Mouse (Mus musculus) neural tube, embryonic 11.5 days (tissue): Measurements from ENCODE around the gene Atf5. TPM values are rescaled to one million over a fixed set of nuclear protein-coding genes. Genes with fewer than 3 reads are reported as not detected.

ENCODE experiments used
- ATAC-seq: fragments of 200-750 bp; cut with Nextera tagmentation; 2 replicates; pipeline ENCODE4 v1.8.0; 2017; ENCODE audit warnings: moderate number of reproducible peaks, mild to moderate bottlenecking, moderate TSS enrichment, moderate library complexity; ENCODE audit not compliant: insufficient read depth, low FRiP score, low TSS enrichment
- DNase-seq: peaks from one replicate; pipeline ENCODE4 v3.0.0-alpha.2; 2015; ENCODE audit warnings: low spot score
- H3K27ac ChIP-seq: fragments of 300-500 bp; sonication (generic); 2 replicates; pipeline ENCODE4 v1.5.1; 2014; ENCODE audit warnings: low read depth, mild to moderate bottlenecking, low read length
- H3K27me3 ChIP-seq: fragments of 300-500 bp; sonication (generic); 2 replicates; pipeline ENCODE4 v1.6.1; 2014; ENCODE audit warnings: mild to moderate bottlenecking, low read length, mixed read lengths; ENCODE audit not compliant: control insufficient read depth, insufficient read depth
- H3K36me3 ChIP-seq: fragments of 300-500 bp; sonication (generic); 2 replicates; pipeline ENCODE4 v1.6.1; 2014; ENCODE audit warnings: mild to moderate bottlenecking, low read length, moderate library complexity, mixed read lengths; ENCODE audit not compliant: control insufficient read depth, insufficient read depth
- H3K4me1 ChIP-seq: fragments of 300-500 bp; sonication (generic); 2 replicates; pipeline ENCODE4 v1.6.1; 2014; ENCODE audit warnings: low read length, mixed read lengths; ENCODE audit not compliant: control insufficient read depth, insufficient read depth
- H3K4me2 ChIP-seq: fragments of 300-500 bp; sonication (generic); 2 replicates; pipeline ENCODE4 v1.6.1; 2014; ENCODE audit warnings: low read depth, mild to moderate bottlenecking, moderate library complexity
- H3K4me3 ChIP-seq: fragments of 300-500 bp; sonication (generic); 2 replicates; pipeline ENCODE4 v1.5.1; 2014; ENCODE audit warnings: low read depth, low read length
- H3K9ac ChIP-seq: fragments of 300-500 bp; sonication (generic); 2 replicates; pipeline ENCODE4 v1.6.1; 2014; ENCODE audit warnings: mild to moderate bottlenecking, low read length
- H3K9me3 ChIP-seq: fragments of 300-500 bp; sonication (generic); 2 replicates; pipeline ENCODE4 v1.6.1; 2016; ENCODE audit warnings: low read length; ENCODE audit not compliant: control insufficient read depth
- WGBS: fragments of 180-500 bp; shearing (Covaris S2); extraction: QIAGEN DNeasy Blood & Tissue Kit; methylation state at CpG from one replicate; pipeline ENCODE4 v1.1.7; 2014; 5-methylcytosine and 5-hydroxymethylcytosine counted together
- polyA plus RNA-seq: library from polyadenylated mRNA; unstranded; fragments of >200 nt; fragmentation: Nextera tagmentation; extraction: Ambion mirVana; gene quantifications from 2 replicates; pipeline ENCODE4 v1.2.1, GENCODE M21; 2014

Atf5 gene
- polyA plus RNA-seq, 1 experiment from 2014 or later = 3.1 TPM

DNA sequence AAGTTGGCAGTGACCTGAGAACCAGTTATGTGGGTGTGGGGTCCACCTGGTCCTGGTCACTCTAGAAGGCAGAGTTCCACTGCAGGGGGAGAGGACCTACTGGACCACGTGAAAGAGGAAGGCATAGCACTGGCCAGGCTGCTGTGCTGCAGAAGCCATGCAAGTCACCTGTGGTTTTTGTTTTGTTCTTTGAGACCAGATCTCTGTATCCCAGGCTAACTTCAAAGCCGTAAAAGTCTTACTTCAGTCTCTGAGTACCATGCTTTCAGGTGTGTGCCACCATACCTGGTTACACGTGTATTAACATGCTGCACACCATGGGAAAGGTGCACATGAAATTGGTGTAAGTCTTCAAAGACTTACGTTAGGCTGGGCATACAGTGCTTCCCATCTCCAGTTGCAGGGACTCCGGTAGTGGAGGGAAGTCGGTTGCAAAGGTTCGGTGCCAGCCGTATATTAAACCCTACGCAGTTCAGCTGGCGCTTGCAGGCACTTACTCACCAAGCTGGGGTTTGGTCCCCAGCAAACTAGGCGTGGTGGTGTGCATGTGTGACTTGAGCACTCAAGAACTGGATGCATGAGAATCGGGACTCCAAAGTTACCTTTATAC, 35.3 kb upstream of the Atf5 start:
- ATAC-seq (no peak), DNase-seq (no peak)
- H3K4me3 ChIP-seq = no peak overlapping the region
- H3K4me1 ChIP-seq = peaks cover 31% of the 10 kb centered on the region
- no peaks in the 10 kb centered on the region for H3K36me3 ChIP-seq
- H3K4me2 ChIP-seq = no peak overlapping the region
- H3K27ac ChIP-seq = no peak overlapping the region
- WGBS = 94% methylated on average over 12 of the region's 12 CpGs
- no peak overlapping the region for H3K9ac ChIP-seq
- no peaks in the 10 kb centered on the region for H3K9me3 ChIP-seq
- no peaks in the 10 kb centered on the region for H3K27me3 ChIP-seq

DNA sequence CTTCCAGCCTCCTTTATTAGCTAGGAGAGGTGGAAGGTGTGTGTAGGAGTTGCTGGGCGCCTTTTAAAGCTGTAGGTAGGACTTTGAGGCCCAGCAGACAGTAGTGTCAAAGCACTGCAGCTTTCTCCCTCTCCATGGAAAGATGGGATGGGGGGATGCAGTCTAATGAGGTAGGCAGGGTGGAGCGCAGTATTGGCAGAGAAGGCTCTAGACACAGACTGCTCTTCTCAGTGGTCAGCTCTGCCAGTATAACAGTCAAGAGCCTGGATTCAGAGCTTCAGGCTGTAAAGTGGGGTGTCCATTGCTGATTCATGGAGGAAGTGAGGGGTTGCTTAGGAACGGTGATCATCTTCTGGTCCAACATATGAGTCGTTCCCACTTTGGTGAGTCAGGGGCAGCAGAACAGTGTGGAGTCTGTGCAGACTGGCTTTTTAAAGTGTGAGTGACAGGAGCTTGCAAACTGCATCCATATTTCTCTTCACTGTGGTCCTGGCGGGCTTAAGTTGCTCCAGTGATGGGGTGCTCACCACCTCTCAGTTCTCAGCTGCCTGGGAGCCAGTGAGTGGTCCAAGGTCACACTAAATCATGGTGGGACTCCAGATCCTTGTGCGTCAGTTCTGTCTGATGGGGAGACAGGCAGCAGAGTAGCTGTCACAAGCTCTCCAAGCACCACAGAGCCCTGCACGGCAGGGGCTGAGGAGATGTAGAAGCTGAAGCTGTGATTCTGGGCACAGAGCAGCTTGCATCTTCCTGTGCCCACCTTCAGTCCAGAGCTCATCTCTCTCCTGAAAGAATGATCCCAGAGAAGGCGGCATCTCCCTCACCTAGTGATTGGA, 34.5 kb upstream of the Atf5 start:
- WGBS = 83% methylated on average over 8 of the region's 8 CpGs
- Histone ChIP-seq H3K9ac (peak overlapping the region; percentile 83), H3K27ac (no peak overlapping the region), H3K36me3 (no peaks in the 10 kb centered on the region), H3K27me3 (no peaks in the 10 kb centered on the region), H3K9me3 (no peaks in the 10 kb centered on the region), H3K4me3 (peak overlapping the region; percentile 85), H3K4me1 (peaks cover 27% of the 10 kb centered on the region), H3K4me2 (peak overlapping the region; percentile 91)
- ATAC-seq = no peak
- no peak for DNase-seq

GRCm38 (mm10) chr7:44850146-44850545, 33.7 kb upstream of the Atf5 start:
- peak overlapping the region; percentile 91 for H3K4me2 ChIP-seq
- peaks cover 24% of the 10 kb centered on the region for H3K4me1 ChIP-seq
- no peaks in the 10 kb centered on the region for H3K27me3 ChIP-seq
- 0% methylated on average over 33 of the region's 33 CpGs for WGBS
- no peaks in the 10 kb centered on the region for H3K9me3 ChIP-seq
- peak overlapping the region; percentile 83 for H3K9ac ChIP-seq
- peak overlapping the region; percentile 68 for H3K27ac ChIP-seq
- peak; percentile 86 for DNase-seq
- peak; percentile 49 for ATAC-seq
- H3K36me3 ChIP-seq = peaks cover 4% of the 10 kb centered on the region
- peak overlapping the region; percentile 85 for H3K4me3 ChIP-seq

DNA sequence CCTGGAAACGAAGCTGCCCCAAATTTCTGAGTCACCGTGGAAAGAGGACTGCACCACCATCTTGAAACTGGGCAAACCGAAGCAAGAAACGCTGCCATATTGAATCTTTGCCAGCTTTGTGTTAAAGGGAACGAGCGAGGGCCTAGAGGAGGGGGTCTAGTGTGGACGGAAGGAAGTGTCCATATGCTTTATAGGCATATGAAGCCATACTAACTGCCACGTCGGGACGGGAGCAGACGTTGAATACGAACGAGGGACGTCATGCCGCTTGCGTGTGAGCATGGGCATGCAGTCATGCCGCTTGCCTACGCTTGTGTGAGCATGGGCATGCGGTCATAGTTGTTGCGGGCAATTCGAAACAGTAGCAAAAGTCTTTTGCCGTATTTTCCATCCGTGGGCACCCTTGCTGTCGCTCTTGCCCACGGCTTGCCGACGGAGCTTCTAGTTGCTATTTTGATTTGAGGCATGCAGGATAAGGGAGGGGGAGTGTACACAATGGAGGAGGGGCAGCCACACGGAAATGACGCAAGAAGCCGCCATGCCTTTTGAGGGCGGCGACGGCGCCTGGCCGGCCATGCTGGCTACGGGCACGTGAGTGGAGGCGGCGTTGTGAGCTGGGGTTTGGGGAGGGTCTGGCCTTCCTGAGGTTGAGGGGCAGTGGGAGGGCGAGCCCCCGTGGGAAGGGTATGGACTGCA, 33.1 kb upstream of the Atf5 start:
- no peaks in the 10 kb centered on the region for H3K27me3 ChIP-seq
- H3K9ac ChIP-seq = peak overlapping the region; percentile 83
- H3K4me2 ChIP-seq = peak overlapping the region; percentile 91
- H3K36me3 ChIP-seq = peaks cover 6% of the 10 kb centered on the region
- no peaks in the 10 kb centered on the region for H3K9me3 ChIP-seq
- peak overlapping the region; percentile 68 for H3K27ac ChIP-seq
- peak; percentile 72 for ATAC-seq
- H3K4me1 ChIP-seq = peaks cover 20% of the 10 kb centered on the region
- peak; percentile 93 for DNase-seq
- under 1% methylated on average over 41 of the region's 41 CpGs for WGBS
- H3K4me3 ChIP-seq = peak overlapping the region; percentile 85

- Histone ChIP-seq H3K4me3 (peak within 1 kb of the TSS; percentile 85), H3K27ac (peak within 1 kb of the TSS; percentile 68), H3K9me3 (no peaks in the 10 kb centered on the region), H3K9ac (peak within 1 kb of the TSS; percentile 83), H3K36me3 (peaks cover 6% of the 10 kb centered on the region), H3K4me2 (peak within 1 kb of the TSS; percentile 91), H3K4me1 (peaks cover 15% of the 10 kb centered on the region), H3K27me3 (no peaks in the 10 kb centered on the region)
- ATAC-seq (peak; percentile 81), DNase-seq (peak; percentile 96)
- 0% methylated on average over 54 of the region's 54 CpGs for WGBS
Observed at GRCm38 (mm10) chr7:44848561-44849415, 32.3 kb upstream of the Atf5 start, which contains the start of the genes Akt1s1 and Tbc1d17. TSS of gene Akt1s1 (plus strand) at chr7:44848991. TSS of gene Tbc1d17 (minus strand) at chr7:44849079.

DNA sequence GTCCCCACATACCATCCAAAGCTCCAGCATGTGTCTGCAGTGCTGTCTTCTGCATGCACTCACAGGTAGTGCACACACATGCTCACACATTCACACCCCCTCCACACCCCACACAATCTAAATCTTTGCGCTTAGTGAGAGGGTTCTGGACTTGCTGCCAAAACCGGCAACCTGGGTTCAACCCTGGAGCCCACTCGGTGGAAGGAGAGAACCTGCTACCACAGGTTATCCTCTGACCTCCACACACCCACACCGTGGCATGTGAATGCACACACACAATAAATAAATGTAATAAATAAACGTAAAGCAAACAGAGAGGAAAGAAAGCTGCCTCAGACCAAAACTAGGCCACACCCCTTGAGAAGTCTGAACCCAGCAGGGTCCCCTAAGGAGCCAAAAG, 31.3 kb upstream of the Atf5 start:
- ATAC-seq (no peak), DNase-seq (no peak)
- H3K4me3 ChIP-seq = peak overlapping the region; percentile 85
- WGBS = 81% methylated on average over 5 of the region's 5 CpGs
- no peak overlapping the region; the same call in 1 of the 2 replicates for H3K9ac ChIP-seq
- no peak overlapping the region for H3K27ac ChIP-seq
- H3K4me1 ChIP-seq = peaks cover 10% of the 10 kb centered on the region
- H3K9me3 ChIP-seq = no peaks in the 10 kb centered on the region
- H3K27me3 ChIP-seq = no peaks in the 10 kb centered on the region
- peaks cover 6% of the 10 kb centered on the region for H3K36me3 ChIP-seq
- H3K4me2 ChIP-seq = peak overlapping the region; percentile 91

DNA sequence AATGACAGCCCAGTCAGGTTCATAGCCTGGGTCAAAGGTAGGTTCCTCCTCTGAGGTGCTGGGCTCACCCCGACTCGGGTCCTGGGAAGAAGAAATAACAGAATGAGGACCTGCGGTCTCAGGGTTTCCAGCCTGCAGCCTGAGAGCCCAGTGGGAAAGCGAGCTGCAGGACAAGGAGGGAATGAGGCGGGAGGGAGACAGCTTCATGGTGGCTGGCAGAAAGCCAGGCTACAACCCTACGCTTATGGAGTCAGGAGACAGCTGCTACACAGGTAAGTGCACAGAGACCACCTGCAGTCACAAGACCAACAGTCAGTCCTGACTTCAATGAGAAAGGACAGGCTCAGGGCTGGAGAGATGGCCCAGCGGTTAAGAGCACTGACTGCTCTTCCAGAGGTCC, 30.3 kb upstream of the Atf5 start:
- H3K27me3 ChIP-seq = no peaks in the 10 kb centered on the region
- H3K9me3 ChIP-seq = no peaks in the 10 kb centered on the region
- H3K9ac ChIP-seq = no peak overlapping the region
- no peak overlapping the region for H3K4me2 ChIP-seq
- H3K4me1 ChIP-seq = peaks cover 10% of the 10 kb centered on the region
- no peak for ATAC-seq
- 93% methylated on average over 7 of the region's 7 CpGs for WGBS
- H3K4me3 ChIP-seq = no peak overlapping the region
- DNase-seq = no peak
- H3K27ac ChIP-seq = no peak overlapping the region
- H3K36me3 ChIP-seq = peaks cover 8% of the 10 kb centered on the region

DNA sequence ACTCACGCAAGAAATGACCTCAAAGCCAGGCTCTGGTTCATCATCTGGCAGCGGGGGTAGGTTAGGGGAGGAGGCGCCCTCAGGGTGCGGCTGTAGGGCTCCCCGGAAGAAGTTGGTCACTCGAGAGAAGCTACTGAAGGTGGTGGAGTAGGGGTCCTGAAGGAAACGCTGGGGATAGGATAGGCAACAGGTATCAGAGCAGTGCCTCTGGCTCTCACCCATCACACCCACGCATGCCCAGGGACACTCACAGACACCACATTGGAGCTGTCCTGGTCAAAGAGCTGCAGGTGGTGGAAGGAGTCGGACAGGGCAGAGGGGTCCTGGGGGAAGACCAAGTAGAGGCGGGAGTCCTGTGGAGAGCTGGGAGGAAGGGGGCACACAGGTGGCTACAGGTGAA, 28.5 kb upstream of the Atf5 start:
- DNase-seq (no peak), ATAC-seq (no peak)
- Histone ChIP-seq H3K4me2 (no peak overlapping the region), H3K4me3 (no peak overlapping the region), H3K9me3 (no peaks in the 10 kb centered on the region), H3K4me1 (peaks cover 5% of the 10 kb centered on the region), H3K9ac (no peak overlapping the region), H3K36me3 (peaks cover 10% of the 10 kb centered on the region), H3K27ac (no peak overlapping the region), H3K27me3 (peaks cover 7% of the 10 kb centered on the region)
- WGBS = 89% methylated on average over 10 of the region's 10 CpGs
